Mouse (Mus musculus): ENCODE data around the gene Pet117. TPM values are rescaled to one million over a fixed set of nuclear protein-coding genes. Genes with fewer than 3 reads are reported as not detected.
A peak's percentile ranks its signal among the peaks of the same experiment; 100 is the strongest.

Pet117 gene
- total and polyA plus RNA-seq, 3 experiments: 14.5 TPM; not detected in 2

- Histone ChIP-seq H3K4me2 (ENCODE audit: insufficient read depth, low read depth, poor library complexity, severe bottlenecking) (0 out of 2 replicates have a peak overlapping the region, but pooled peaks have one; percentile 7), H3K27me3 (replicated peaks) (no peaks in the 10 kb centered on the region)
Measured at GRCm38 (mm10) chr2:144329451-144329850, 39.3 kb upstream of the Pet117 start.

GRCm38 (mm10) chr2:144329937-144330336, 38.9 kb upstream of the Pet117 start:
- Histone ChIP-seq H3K27me3 (replicated peaks) (no peaks in the 10 kb centered on the region), H3K4me2 (ENCODE audit: insufficient read depth, low read depth, poor library complexity, severe bottlenecking) (0 out of 2 replicates have a peak overlapping the region, but pooled peaks have one; percentile 7)

More at GRCm38 (mm10) chr2:144329451-144329850, 39.3 kb upstream of the Pet117 start:
- H3K9ac ChIP-seq (ENCODE audit: insufficient read depth, low read depth): no peak overlapping the region
- H3K9me3 ChIP-seq (replicated peaks; ENCODE audit: low read length): peaks cover 17% of the 10 kb centered on the region
- dilution Hi-C loops (cut with MboI; ENCODE audit: extremely low pct_ligation_motif_present, extremely low pct_unique_long_range_greater_than_20kb, low sequenced_read_pairs) (no loop called here), in situ Hi-C loops (cut with MboI; ENCODE audit: low pct_ligation_motif_present, low pct_unique_long_range_greater_than_20kb, low sequenced_read_pairs) (no loop called here)
- H3K4me1 ChIP-seq (ENCODE audit: control insufficient read depth in 1 of 2, insufficient read depth in 2 of 2): peaks cover 5 to 11% of the 10 kb centered on the region in 2 experiments
- TF ChIP-seq EP300 (IDR thresholded peaks at IDR 0.05; ENCODE audit: low read length) (no peak), SIN3A (IDR thresholded peaks at IDR 0.05; ENCODE audit: low read length) (no peak), CHD1 (IDR thresholded peaks at IDR 0.05; ENCODE audit: low read depth, low read length) (no peak), MAX (IDR thresholded peaks at IDR 0.05; ENCODE audit: low read length) (no peak), E2F4 (IDR thresholded peaks at IDR 0.05; ENCODE audit: insufficient replicate concordance, low read depth, low read length) (no peak), ZMIZ1 (IDR thresholded peaks at IDR 0.05; ENCODE audit: low read depth, low read length) (no peak), JUN (IDR thresholded peaks at IDR 0.05; ENCODE audit: insufficient read depth, low read depth, low read length) (no peak), TBP (conservative IDR thresholded peaks at IDR 0.05; ENCODE audit: low read depth, low read length) (no peak)
- no peak overlapping the region for H3K4me3 ChIP-seq (replicated peaks in 1 of 3; ENCODE audit: low read depth in 2 of 3, low read length in 2 of 3, poor library complexity in 1 of 3)
- no peak overlapping the region for H3K27ac ChIP-seq (ENCODE audit: insufficient read depth, low read depth)
- DNase-seq (ENCODE audit: extremely low read depth): no peak
- no peaks in the 10 kb centered on the region for H3K79me2 ChIP-seq (replicated peaks; ENCODE audit: control insufficient read depth, extremely low read depth, insufficient read depth, poor library complexity, severe bottlenecking)
- no peaks in the 10 kb centered on the region for H3K36me3 ChIP-seq (replicated peaks in 1 of 2; ENCODE audit: control insufficient read depth in 1 of 2, insufficient read depth in 1 of 2, low read length in 1 of 2)

DNA sequence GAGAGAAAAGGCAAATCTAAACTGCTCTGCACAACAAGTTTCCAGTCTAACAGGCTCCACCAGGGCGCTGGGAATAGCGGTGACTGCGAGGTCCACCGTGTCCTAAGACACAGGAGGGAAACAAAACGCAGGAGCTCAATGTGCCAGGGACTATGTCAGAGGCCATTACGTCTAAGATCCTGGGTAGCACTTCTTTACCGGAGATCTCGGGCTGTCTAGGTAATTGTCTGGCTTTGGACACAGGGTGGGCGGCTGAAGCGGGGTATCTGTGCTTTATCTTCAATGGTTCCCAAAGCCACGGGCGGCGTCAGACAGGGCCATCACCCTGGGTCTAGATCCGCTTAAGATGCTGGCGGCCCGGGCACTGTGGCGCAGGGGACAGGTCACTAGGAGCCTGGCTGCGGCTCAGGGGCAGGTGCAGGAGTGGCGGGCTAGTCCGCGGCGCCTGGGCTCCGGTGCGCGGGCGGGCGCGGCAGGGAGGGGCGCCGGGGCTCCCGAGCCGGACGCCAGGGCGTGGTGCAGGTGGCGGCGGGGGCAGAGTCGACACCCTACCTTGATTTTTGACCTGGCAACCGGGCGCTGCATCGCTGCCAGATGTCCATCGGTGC, 38.3 kb upstream of the Pet117 start:
- no peaks in the 10 kb centered on the region for H3K27me3 ChIP-seq (replicated peaks)
- dilution Hi-C loops (cut with MboI; ENCODE audit: extremely low pct_ligation_motif_present, extremely low pct_unique_long_range_greater_than_20kb, low sequenced_read_pairs): no loop called here

More at GRCm38 (mm10) chr2:144329937-144330336, 38.9 kb upstream of the Pet117 start:
- Histone ChIP-seq H3K79me2 (replicated peaks; ENCODE audit: control insufficient read depth, extremely low read depth, insufficient read depth, poor library complexity, severe bottlenecking) (no peaks in the 10 kb centered on the region), H3K9ac (ENCODE audit: insufficient read depth, low read depth) (no peak overlapping the region), H3K27ac (ENCODE audit: insufficient read depth, low read depth) (no peak overlapping the region), H3K4me1 (ENCODE audit: control insufficient read depth in 1 of 2, insufficient read depth in 2 of 2) (peaks cover 3 to 7% of the 10 kb centered on the region in 2 experiments), H3K9me3 (replicated peaks; ENCODE audit: low read length) (peaks cover 17% of the 10 kb centered on the region), H3K4me3 (replicated peaks in 1 of 3; ENCODE audit: low read depth in 2 of 3, low read length in 2 of 3, poor library complexity in 1 of 3) (no peak overlapping the region), H3K36me3 (replicated peaks in 1 of 2; ENCODE audit: control insufficient read depth in 1 of 2, insufficient read depth in 1 of 2, low read length in 1 of 2) (no peaks in the 10 kb centered on the region)
- dilution Hi-C loops (cut with MboI; ENCODE audit: extremely low pct_ligation_motif_present, extremely low pct_unique_long_range_greater_than_20kb, low sequenced_read_pairs) (no loop called here), in situ Hi-C loops (cut with MboI; ENCODE audit: low pct_ligation_motif_present, low pct_unique_long_range_greater_than_20kb, low sequenced_read_pairs) (no loop called here)
- no peak for DNase-seq (ENCODE audit: extremely low read depth)
- TF ChIP-seq POLR2AphosphoS2 (IDR thresholded peaks at IDR 0.05; ENCODE audit: low read depth, low read length): no peak
- no peak for TF ChIP-seq USF1 (IDR thresholded peaks at IDR 0.05; ENCODE audit: low read depth, low read length)

More for the DNA sequence above, 38.3 kb upstream of the Pet117 start:
- TF ChIP-seq RAD21 (IDR thresholded peaks at IDR 0.05; ENCODE audit: low read depth, low read length) (no peak), PAX5 (IDR thresholded peaks at IDR 0.05; ENCODE audit: low read length) (no peak), TCF12 (IDR thresholded peaks at IDR 0.05; ENCODE audit: low read depth, low read length) (no peak), MEF2A (IDR thresholded peaks at IDR 0.05; ENCODE audit: borderline replicate concordance, low read depth, low read length) (no peak), JUN (IDR thresholded peaks at IDR 0.05; ENCODE audit: insufficient read depth, low read depth, low read length) (no peak)
- Histone ChIP-seq H3K4me3 (replicated peaks in 1 of 3; ENCODE audit: low read depth in 2 of 3, low read length in 2 of 3, poor library complexity in 1 of 3) (peak overlapping the region in 1 of 3 experiments; percentile 46), H3K36me3 (replicated peaks in 1 of 2; ENCODE audit: control insufficient read depth in 1 of 2, insufficient read depth in 1 of 2, low read length in 1 of 2) (no peaks in the 10 kb centered on the region), H3K79me2 (replicated peaks; ENCODE audit: control insufficient read depth, extremely low read depth, insufficient read depth, poor library complexity, severe bottlenecking) (no peaks in the 10 kb centered on the region), H3K9ac (ENCODE audit: insufficient read depth, low read depth) (no peak overlapping the region), H3K4me2 (ENCODE audit: insufficient read depth, low read depth, poor library complexity, severe bottlenecking) (peak overlapping the region; percentile 52), H3K4me1 (ENCODE audit: control insufficient read depth in 1 of 2, insufficient read depth in 2 of 2) (peaks cover 0 to 1% of the 10 kb centered on the region in 2 experiments; a peak in 1 of 4 replicates), H3K27ac (ENCODE audit: insufficient read depth, low read depth) (no peak overlapping the region), H3K9me3 (replicated peaks; ENCODE audit: low read length) (peaks cover 17% of the 10 kb centered on the region)
- DNase-seq (ENCODE audit: extremely low read depth): no peak
- in situ Hi-C loops (cut with MboI; ENCODE audit: low pct_ligation_motif_present, low pct_unique_long_range_greater_than_20kb, low sequenced_read_pairs): no loop called here
